Mouse (Mus musculus) cerebellum, adult 18-20 months (tissue): ENCODE measurements around the gene Il1f10.

Source experiments
- DNase-seq, 2 experiments: peaks; one replicate each; pipeline ENCODE4 v3.0.0; 2021

Gene Il1f10

GRCm38 (mm10) chr2:24290896-24291295 is at the start of gene Il1f10:
TSS of gene Il1f10 (plus strand) at chr2:24291196.
- no peak for DNase-seq

- DNase-seq: no peak
Observed at GRCm38 (mm10) chr2:24267503-24267902, 23.5 kb upstream of the Il1f10 start.

- no peak for DNase-seq
Observed at GRCm38 (mm10) chr2:24273619-24274018, 17.4 kb upstream of the Il1f10 start.

GRCm38 (mm10) chr2:24275146-24275545 is 15.8 kb upstream of the Il1f10 start:
- no peak for DNase-seq

- no peak for DNase-seq
Observed at GRCm38 (mm10) chr2:24276654-24277053, 14.3 kb upstream of the Il1f10 start, which contains the start of gene Il1f5. TSS of gene Il1f5 (plus strand) at chr2:24276954.

- no peak for DNase-seq
Observed at GRCm38 (mm10) chr2:24294616-24295015, 3.6 kb downstream of the Il1f10 start.

- peak; percentile 21 to 51 for DNase-seq
Observed at GRCm38 (mm10) chr2:24296837-24297236, 5.8 kb downstream of the Il1f10 start.

- no peak for DNase-seq
Observed at GRCm38 (mm10) chr2:24311302-24312001, 20.5 kb downstream of the Il1f10 start.

- DNase-seq: no peak
Observed at GRCm38 (mm10) chr2:24316919-24317318, 25.9 kb downstream of the Il1f10 start.

- DNase-seq: no peak
Observed at GRCm38 (mm10) chr2:24317919-24318598, 27.1 kb downstream of the Il1f10 start.

- DNase-seq: no peak
Observed at GRCm38 (mm10) chr2:24335333-24335732, 44.3 kb downstream of the Il1f10 start.

GRCm38 (mm10) chr2:24336545-24336944 is 45.5 kb downstream of the Il1f10 start, which contains the start of gene Il1rn:
TSS of gene Il1rn (plus strand) at chr2:24336853.
- no peak for DNase-seq

GRCm38 (mm10) chr2:24341395-24341885 is 50.4 kb downstream of the Il1f10 start:
- DNase-seq: no peak
